Mouse (Mus musculus): ENCODE data around the gene Psat1. TPM values are rescaled to one million over a fixed set of nuclear protein-coding genes. Genes with fewer than 3 reads are reported as not detected.

The Psat1 gene
- polyA plus RNA-seq, 1 experiment from 2014 or later: 115 TPM

DNA sequence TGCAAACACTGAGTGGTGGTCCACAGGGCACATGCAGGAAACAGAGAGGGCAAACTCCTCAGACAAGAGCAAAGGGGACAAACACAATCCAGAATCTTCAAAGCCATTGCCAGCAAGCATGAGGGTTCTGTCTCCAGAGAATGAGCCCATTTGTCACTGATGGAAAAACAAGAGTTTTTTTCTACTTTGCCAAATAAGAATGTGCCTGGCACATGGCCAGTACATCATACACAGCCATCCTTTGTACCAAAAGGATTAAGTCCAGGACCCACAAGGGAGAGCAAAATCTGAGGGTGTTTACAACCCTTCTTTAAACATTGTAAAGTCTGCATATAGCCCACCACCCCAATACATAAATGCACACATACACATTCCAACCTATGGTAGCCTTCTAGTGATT lies 81.7 kb downstream of the Psat1 start:
- Histone ChIP-seq H3K9ac (ENCODE audit: low read length) (no peak overlapping the region), H3K4me1 (ENCODE audit: control insufficient read depth, insufficient read depth, low read length) (peaks cover 3% of the 10 kb centered on the region; the same call in 1 of the 2 replicates), H3K4me2 (ENCODE audit: low read depth) (no peak overlapping the region), H3K9me3 (ENCODE audit: control insufficient read depth, low read length) (no peaks in the 10 kb centered on the region), H3K27me3 (ENCODE audit: control insufficient read depth, insufficient read depth, low read length) (no peaks in the 10 kb centered on the region), H3K27ac (ENCODE audit: low read depth, low read length) (no peak overlapping the region), H3K36me3 (ENCODE audit: control insufficient read depth, insufficient read depth, low read length) (no peaks in the 10 kb centered on the region), H3K4me3 (ENCODE audit: low read depth, low read length) (no peak overlapping the region)
- DNase-seq (ENCODE audit: low spot score) (no peak), ATAC-seq (ENCODE audit: insufficient read depth, low FRiP score, low TSS enrichment) (no peak)

GRCm38 (mm10) chr19:15864129-15864528 lies 83.0 kb downstream of the Psat1 start:
- Histone ChIP-seq H3K27ac (ENCODE audit: low read depth, low read length) (no peak overlapping the region), H3K36me3 (ENCODE audit: control insufficient read depth, insufficient read depth, low read length) (no peaks in the 10 kb centered on the region), H3K4me1 (ENCODE audit: control insufficient read depth, insufficient read depth, low read length) (peaks cover 3% of the 10 kb centered on the region; the same call in 1 of the 2 replicates), H3K9me3 (ENCODE audit: control insufficient read depth, low read length) (no peaks in the 10 kb centered on the region), H3K4me3 (ENCODE audit: low read depth, low read length) (no peak overlapping the region), H3K4me2 (ENCODE audit: low read depth) (no peak overlapping the region), H3K9ac (ENCODE audit: low read length) (no peak overlapping the region), H3K27me3 (ENCODE audit: control insufficient read depth, insufficient read depth, low read length) (no peaks in the 10 kb centered on the region)
- WGBS: 86% methylated on average over 2 of the region's 2 CpGs
- ATAC-seq (ENCODE audit: insufficient read depth, low FRiP score, low TSS enrichment) (no peak), DNase-seq (ENCODE audit: low spot score) (no peak)

- Histone ChIP-seq H3K27me3 (ENCODE audit: control insufficient read depth, insufficient read depth, low read length) (no peaks in the 10 kb centered on the region), H3K4me1 (ENCODE audit: control insufficient read depth, insufficient read depth, low read length) (no peaks in the 10 kb centered on the region), H3K9me3 (ENCODE audit: control insufficient read depth, low read length) (no peaks in the 10 kb centered on the region), H3K9ac (ENCODE audit: low read length) (no peak overlapping the region), H3K27ac (ENCODE audit: low read depth, low read length) (no peak overlapping the region), H3K4me3 (ENCODE audit: low read depth, low read length) (no peak overlapping the region), H3K4me2 (ENCODE audit: low read depth) (no peak overlapping the region), H3K36me3 (ENCODE audit: control insufficient read depth, insufficient read depth, low read length) (no peaks in the 10 kb centered on the region)
- WGBS: 89% methylated on average over 5 of the region's 5 CpGs
- no peak for ATAC-seq (ENCODE audit: insufficient read depth, low FRiP score, low TSS enrichment)
- DNase-seq (ENCODE audit: low spot score): no peak
Measured at GRCm38 (mm10) chr19:15855379-15855778, 91.8 kb downstream of the Psat1 start.

Other genes with a start within 250 kb of the Psat1 start
- 50.9 and 54.8 TPM in 2 replicates for gene Cep78, start 37.7 kb upstream of the Psat1 start, polyA plus RNA-seq (2014; fragmentation: Nextera tagmentation; extraction: Ambion mirVana)
- 24.5 and 26.5 TPM in 2 replicates for gene Gnaq, start 185.5 kb upstream of the Psat1 start, polyA plus RNA-seq (2014; fragmentation: Nextera tagmentation; extraction: Ambion mirVana)